Mouse (Mus musculus) spleen, adult 2 months (tissue): ENCODE results near the gene Rac2. TPM values are rescaled to one million over a fixed set of nuclear protein-coding genes. Genes with fewer than 3 reads are reported as not detected.
A peak's percentile ranks its signal among the peaks of the same experiment; 100 is the strongest.

Source experiments
- DNase-seq, 2 experiments: peaks; one replicate each; pipeline versions ENCODE4 v3.0.0 to v3.0.0-alpha.2; 2012 to 2021; ENCODE audit warnings: low spot score in 2 of 2, low read depth in 1 of 2
- H3K27ac ChIP-seq: fragments of 200-500 bp; 2 replicates; pipeline ENCODE4 v1.5.1; 2012; ENCODE audit warnings: low read length, inconsistent platforms; ENCODE audit not compliant: insufficient read depth
- H3K27me3 ChIP-seq: fragments of 200-500 bp; 2 replicates; pipeline ENCODE4 v1.6.1; 2012; ENCODE audit warnings: mild to moderate bottlenecking, moderate library complexity, low read length, inconsistent platforms; ENCODE audit not compliant: control insufficient read depth, insufficient read depth
- H3K36me3 ChIP-seq: fragments of 200-500 bp; 2 replicates; pipeline ENCODE4 v1.6.1; 2012; ENCODE audit warnings: mild to moderate bottlenecking, low read length, inconsistent platforms; ENCODE audit not compliant: control insufficient read depth, insufficient read depth
- H3K4me1 ChIP-seq: fragments of 200-500 bp; 2 replicates; pipeline ENCODE4 v1.6.1; 2011; ENCODE audit warnings: inconsistent platforms; ENCODE audit not compliant: control insufficient read depth, insufficient read depth, insufficient read length
- H3K4me3 ChIP-seq: fragments of 200-500 bp; 2 replicates; pipeline ENCODE4 v1.5.1; 2011; ENCODE audit warnings: mild to moderate bottlenecking, inconsistent platforms; ENCODE audit not compliant: insufficient read depth, insufficient read length; ENCODE audit errors: extremely low read depth
- CTCF ChIP-seq: fragments of 200-500 bp; IDR thresholded peaks from 2 replicates; pipeline ENCODE4 v1.5.1; 2011; ENCODE audit warnings: mild to moderate bottlenecking, inconsistent platforms; ENCODE audit not compliant: insufficient read depth, insufficient read length, insufficient replicate concordance; ENCODE audit errors: extremely low read depth
- POLR2A ChIP-seq: fragments of 200-500 bp; IDR thresholded peaks from 2 replicates; pipeline ENCODE4 v1.6.1; 2011; ENCODE audit warnings: low read depth, low read length, inconsistent platforms
- WGBS: fragments of 180-500 bp; shearing (Covaris S2); methylation state at CpG from one replicate; pipeline ENCODE4 v1.1.7; 2018; 5-methylcytosine and 5-hydroxymethylcytosine counted together
- polyA plus RNA-seq: library from polyadenylated mRNA; depleted of rRNA; stranded (reverse); fragments of >200 nt; gene quantifications from 2 replicates; pipeline ENCODE4 v1.2.3, GENCODE M21; 2012

Gene Rac2
- polyA plus RNA-seq, 1 experiment: 2,027 TPM

DNA sequence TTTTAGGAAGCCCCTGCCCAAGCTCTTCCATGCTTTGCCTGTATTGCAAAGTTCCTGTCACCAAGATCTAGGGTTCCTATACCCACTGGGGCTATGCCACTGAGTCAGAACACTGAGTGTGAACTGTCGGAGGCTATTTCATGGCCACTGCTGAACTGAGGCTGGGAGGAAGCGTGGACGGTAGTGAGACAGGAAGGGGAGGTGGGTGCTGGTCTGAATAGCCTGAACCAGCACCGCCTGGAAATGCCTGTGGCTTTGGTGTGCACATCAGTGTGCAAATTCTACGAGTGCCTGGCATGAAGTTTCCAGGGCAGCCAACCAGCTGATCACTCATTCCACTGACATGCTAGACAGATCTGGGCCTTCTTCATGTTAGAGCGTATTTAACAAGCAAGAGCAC lies 50.7 kb downstream of the Rac2 start:
- H3K4me3 ChIP-seq: no peak overlapping the region
- H3K27ac ChIP-seq: no peak overlapping the region
- H3K4me1 ChIP-seq: peaks cover 13% of the 10 kb centered on the region
- no peaks in the 10 kb centered on the region for H3K36me3 ChIP-seq
- WGBS: 44% methylated on average over 6 of the region's 6 CpGs
- H3K27me3 ChIP-seq: no peaks in the 10 kb centered on the region
- TF ChIP-seq CTCF: no peak
- no peak for TF ChIP-seq POLR2A
- DNase-seq: no peak

DNA sequence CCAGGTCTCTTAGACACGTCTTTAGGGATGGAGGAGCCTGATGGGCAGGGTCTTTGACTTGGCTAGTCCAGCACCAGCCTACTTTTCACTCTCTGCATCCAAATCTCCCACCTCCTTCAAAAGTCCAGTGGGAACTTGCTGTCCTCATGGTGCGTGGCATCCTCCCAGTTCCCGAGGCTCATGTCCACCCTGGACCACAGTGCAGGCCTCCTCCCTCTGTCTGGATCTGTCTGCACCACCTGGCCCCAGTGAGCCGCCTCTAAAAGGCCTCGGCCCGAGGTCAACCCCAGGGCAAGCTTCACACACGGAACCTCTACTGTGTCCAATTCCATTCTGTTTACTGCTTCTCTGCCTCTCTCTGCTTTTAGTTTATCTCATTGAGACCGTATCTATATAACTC lies 51.3 kb downstream of the Rac2 start:
- DNase-seq: no peak
- TF ChIP-seq CTCF (no peak), POLR2A (no peak)
- H3K27me3 ChIP-seq: no peaks in the 10 kb centered on the region
- H3K36me3 ChIP-seq: no peaks in the 10 kb centered on the region
- no peak overlapping the region for H3K27ac ChIP-seq
- H3K4me1 ChIP-seq: peaks cover 13% of the 10 kb centered on the region
- H3K4me3 ChIP-seq: no peak overlapping the region
- WGBS: 88% methylated on average over 8 of the region's 8 CpGs

DNA sequence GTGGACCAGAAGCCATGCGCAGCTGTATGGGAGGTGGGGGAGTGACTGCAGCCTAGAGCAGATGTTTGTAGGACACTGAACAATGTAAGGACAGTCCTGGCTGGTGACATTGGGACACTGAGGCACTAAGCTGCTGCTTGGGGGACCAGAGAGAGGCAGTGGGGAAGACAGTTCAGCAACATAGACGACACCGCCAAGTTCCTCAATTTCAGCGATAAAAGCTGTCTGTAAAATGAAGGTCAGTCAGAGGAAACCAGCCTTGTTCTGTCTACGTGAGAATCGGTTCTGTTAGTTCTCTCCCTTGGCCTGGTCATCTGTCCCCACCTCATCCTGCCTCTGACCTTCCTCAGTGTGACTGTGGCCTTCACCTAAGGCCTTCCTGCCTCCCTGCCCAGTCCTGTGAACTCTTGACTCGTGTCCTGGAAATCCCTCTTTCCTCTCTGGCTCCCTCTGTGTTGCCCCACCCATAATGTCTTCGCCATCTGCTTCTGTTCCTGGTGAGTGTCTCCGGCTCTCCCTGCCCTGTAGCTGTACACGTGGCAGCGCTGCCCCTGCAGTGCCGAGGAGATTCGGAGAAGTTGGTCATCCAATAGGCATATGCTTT lies 52.4 kb downstream of the Rac2 start:
- DNase-seq: no peak
- Histone ChIP-seq H3K27me3 (no peaks in the 10 kb centered on the region), H3K27ac (0 out of 2 replicates have a peak overlapping the region, but pooled peaks have one; percentile 40), H3K4me3 (no peak overlapping the region), H3K36me3 (no peaks in the 10 kb centered on the region), H3K4me1 (peaks cover 13% of the 10 kb centered on the region)
- no peak for TF ChIP-seq POLR2A
- no peak for TF ChIP-seq CTCF
- WGBS: 54% methylated on average over 13 of the region's 13 CpGs

DNA sequence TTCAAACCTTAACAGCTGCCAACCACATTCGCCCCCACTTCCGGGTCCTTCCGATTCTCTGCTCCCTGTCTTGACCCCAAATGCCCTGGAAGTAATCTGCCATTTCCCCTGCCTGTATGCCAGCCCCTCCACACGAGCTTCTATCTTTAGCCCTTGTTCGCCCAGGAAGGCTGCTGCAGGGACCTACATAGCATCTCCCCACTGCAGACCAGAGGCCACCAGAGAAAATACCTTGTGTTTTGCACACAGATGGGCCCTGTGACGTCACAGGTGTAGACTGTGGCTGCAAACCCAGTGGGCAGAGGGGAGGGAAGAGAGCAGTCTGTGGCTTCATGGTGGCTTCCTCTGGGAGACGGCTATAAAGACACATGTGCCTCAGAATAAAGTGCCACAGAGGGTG lies 54.4 kb downstream of the Rac2 start:
- 28% methylated on average over 7 of the region's 7 CpGs for WGBS
- Histone ChIP-seq H3K27me3 (no peaks in the 10 kb centered on the region), H3K27ac (no peak overlapping the region), H3K4me1 (peaks cover 16% of the 10 kb centered on the region), H3K36me3 (no peaks in the 10 kb centered on the region), H3K4me3 (no peak overlapping the region)
- TF ChIP-seq POLR2A (no peak), CTCF (no peak)
- no peak for DNase-seq

DNA sequence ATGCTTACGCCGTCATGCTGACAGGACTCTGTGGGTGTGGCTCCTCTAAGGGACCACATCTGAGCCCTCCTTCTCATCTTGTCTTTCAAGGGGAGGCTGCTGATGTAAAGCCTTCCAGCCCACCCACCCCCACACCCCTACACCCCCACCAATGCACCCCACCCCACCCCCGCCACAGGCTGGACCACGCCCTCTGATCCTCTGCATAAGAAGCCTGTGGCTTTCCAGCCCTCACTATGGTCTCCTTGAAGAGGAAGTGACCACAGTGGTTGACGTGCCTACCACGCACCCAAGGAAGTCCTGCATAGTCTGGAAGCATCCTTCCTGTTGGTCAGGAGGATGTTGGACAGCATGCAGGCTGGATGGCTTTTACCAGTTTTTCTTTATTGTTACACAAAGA lies 56.8 kb downstream of the Rac2 start:
- H3K4me3 ChIP-seq: no peak overlapping the region
- H3K27ac ChIP-seq: no peak overlapping the region
- TF ChIP-seq POLR2A: no peak
- 43% methylated on average over 6 of the region's 6 CpGs for WGBS
- no peaks in the 10 kb centered on the region for H3K27me3 ChIP-seq
- no peaks in the 10 kb centered on the region for H3K36me3 ChIP-seq
- H3K4me1 ChIP-seq: peaks cover 19% of the 10 kb centered on the region
- DNase-seq: no peak

DNA sequence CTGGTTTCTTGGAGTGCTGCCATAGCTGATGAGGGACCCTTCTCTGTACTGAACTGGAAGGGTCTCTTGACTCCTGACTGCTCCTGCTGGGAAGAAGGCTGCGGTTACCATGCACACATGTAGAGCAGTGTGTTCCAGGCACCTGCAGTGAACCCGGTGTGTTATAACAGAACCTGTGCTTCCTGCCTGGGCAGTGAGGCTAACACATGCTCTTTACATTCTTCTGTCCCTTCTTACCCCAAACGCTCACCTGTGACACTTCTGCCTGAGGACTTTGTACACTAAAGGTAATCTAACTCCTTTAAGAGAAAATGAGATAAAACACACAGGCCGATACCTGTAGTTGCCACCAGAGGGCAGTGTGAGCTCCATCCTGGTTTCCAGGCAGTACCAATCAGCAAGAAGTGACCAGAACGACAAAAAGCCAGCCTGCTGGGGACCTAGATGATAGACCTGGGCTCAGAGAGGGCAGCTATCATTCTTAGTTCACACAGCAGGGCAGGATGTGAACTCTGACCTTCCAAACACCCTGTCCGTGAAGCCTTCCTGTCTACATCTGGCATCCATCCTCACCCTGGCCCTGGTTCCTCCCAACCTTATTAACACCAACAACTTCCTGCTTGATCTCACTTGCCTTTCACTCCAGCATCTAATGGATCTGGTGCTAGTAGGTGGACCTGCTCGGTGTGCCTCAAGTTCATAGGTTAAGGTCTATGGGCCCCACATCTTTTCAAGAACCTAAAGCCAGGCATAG lies 58.0 kb downstream of the Rac2 start:
- H3K4me1 ChIP-seq: peaks cover 23% of the 10 kb centered on the region; the same call in 1 of the 2 replicates
- no peaks in the 10 kb centered on the region for H3K27me3 ChIP-seq
- no peaks in the 10 kb centered on the region for H3K36me3 ChIP-seq
- WGBS: 35% methylated on average over 7 of the region's 7 CpGs
- peak; percentile 53 to 65 for DNase-seq
- no peak for TF ChIP-seq POLR2A
- peak; percentile 75; the same call in 1 of the 2 replicates for TF ChIP-seq CTCF
- H3K27ac ChIP-seq: peak overlapping the region; percentile 2; the same call in 1 of the 2 replicates
- H3K4me3 ChIP-seq: no peak overlapping the region

DNA sequence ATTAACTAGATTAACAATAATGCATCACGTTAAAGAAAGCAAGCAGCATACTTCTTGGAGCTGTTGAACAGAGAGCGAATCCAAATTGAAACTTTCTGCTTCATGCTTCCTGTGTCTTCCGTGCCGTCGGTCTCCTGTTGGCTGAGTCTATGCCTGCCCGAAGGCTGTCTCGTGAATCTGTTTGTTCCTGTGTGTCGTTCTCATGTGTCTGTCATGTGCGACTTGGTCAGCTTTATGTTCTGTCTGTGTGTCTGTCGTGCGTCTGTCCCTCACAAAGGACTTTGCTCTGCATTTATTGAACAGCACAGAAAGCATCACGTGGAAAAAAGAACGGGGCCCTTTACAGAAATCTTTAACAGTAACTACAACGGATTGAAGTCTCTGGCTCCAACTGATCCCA lies 59.6 kb downstream of the Rac2 start:
- H3K36me3 ChIP-seq: no peaks in the 10 kb centered on the region
- H3K27ac ChIP-seq: peak overlapping the region; percentile 30; the same call in 1 of the 2 replicates
- WGBS: 85% methylated on average over 14 of the region's 14 CpGs
- DNase-seq: no peak
- H3K4me3 ChIP-seq: no peak overlapping the region
- no peaks in the 10 kb centered on the region for H3K27me3 ChIP-seq
- H3K4me1 ChIP-seq: peaks cover 19% of the 10 kb centered on the region; the same call in 1 of the 2 replicates
- TF ChIP-seq POLR2A: no peak
- no peak for TF ChIP-seq CTCF
